Mouse (Mus musculus) kidney, embryonic 14.5 days (tissue): ENCODE data around the gene Clmp. TPM values are rescaled to one million over a fixed set of nuclear protein-coding genes. Genes with fewer than 3 reads are reported as not detected.
A peak's percentile ranks its signal among the peaks of the same experiment; 100 is the strongest.

ENCODE experiments used
- ATAC-seq: fragments of 200-750 bp; cut with Nextera tagmentation; 2 replicates; pipeline ENCODE4 v1.8.0; 2017; ENCODE audit warnings: moderate number of reproducible peaks, mild to moderate bottlenecking, moderate TSS enrichment, moderate library complexity; ENCODE audit not compliant: low FRiP score, low TSS enrichment
- H3K27ac ChIP-seq: fragments of 300-500 bp; sonication (generic); 2 replicates; pipeline ENCODE4 v1.5.1; 2014; ENCODE audit warnings: low read depth, mild to moderate bottlenecking, low read length, moderate library complexity, mixed read lengths
- H3K27me3 ChIP-seq: fragments of 300-500 bp; sonication (generic); 2 replicates; pipeline ENCODE4 v1.6.1; 2014; ENCODE audit warnings: mild to moderate bottlenecking, low read length; ENCODE audit not compliant: control insufficient read depth, insufficient read depth
- H3K36me3 ChIP-seq: fragments of 300-500 bp; sonication (generic); 2 replicates; pipeline ENCODE4 v1.6.1; 2014; ENCODE audit warnings: low read length, mixed read lengths; ENCODE audit not compliant: control insufficient read depth, insufficient read depth
- H3K4me1 ChIP-seq: fragments of 300-500 bp; sonication (generic); 2 replicates; pipeline ENCODE4 v1.6.1; 2014; ENCODE audit warnings: low read length, mixed read lengths; ENCODE audit not compliant: control insufficient read depth, insufficient read depth
- H3K4me2 ChIP-seq: fragments of 300-500 bp; sonication (generic); replicated peaks from 2 replicates; pipeline ENCODE4 v1.6.1; 2014; ENCODE audit warnings: low read depth, mild to moderate bottlenecking, low read length
- H3K4me3 ChIP-seq: fragments of 300-500 bp; sonication (generic); 2 replicates; pipeline ENCODE4 v1.5.1; 2014; ENCODE audit warnings: mild to moderate bottlenecking, low read length
- H3K9ac ChIP-seq: fragments of 300-500 bp; sonication (generic); 2 replicates; pipeline ENCODE4 v1.6.1; 2014; ENCODE audit warnings: low read depth, mild to moderate bottlenecking, low read length, moderate library complexity
- H3K9me3 ChIP-seq: fragments of 300-500 bp; sonication (generic); 2 replicates; pipeline ENCODE4 v1.6.1; 2016; ENCODE audit warnings: low read length; ENCODE audit not compliant: control insufficient read depth
- WGBS: fragments of 180-500 bp; shearing (Covaris S2); extraction: QIAGEN DNeasy Blood & Tissue Kit; methylation state at CpG from one replicate; pipeline ENCODE4 v1.1.7; 2014; 5-methylcytosine and 5-hydroxymethylcytosine counted together
- polyA plus RNA-seq: library from polyadenylated mRNA; unstranded; fragments of >200 nt; fragmentation: Nextera tagmentation; extraction: Ambion mirVana; gene quantifications from 2 replicates; pipeline ENCODE4 v1.2.1, GENCODE M21; 2014

Gene Clmp
- polyA plus RNA-seq, 1 experiment from 2014 or later = 41.5 TPM

DNA sequence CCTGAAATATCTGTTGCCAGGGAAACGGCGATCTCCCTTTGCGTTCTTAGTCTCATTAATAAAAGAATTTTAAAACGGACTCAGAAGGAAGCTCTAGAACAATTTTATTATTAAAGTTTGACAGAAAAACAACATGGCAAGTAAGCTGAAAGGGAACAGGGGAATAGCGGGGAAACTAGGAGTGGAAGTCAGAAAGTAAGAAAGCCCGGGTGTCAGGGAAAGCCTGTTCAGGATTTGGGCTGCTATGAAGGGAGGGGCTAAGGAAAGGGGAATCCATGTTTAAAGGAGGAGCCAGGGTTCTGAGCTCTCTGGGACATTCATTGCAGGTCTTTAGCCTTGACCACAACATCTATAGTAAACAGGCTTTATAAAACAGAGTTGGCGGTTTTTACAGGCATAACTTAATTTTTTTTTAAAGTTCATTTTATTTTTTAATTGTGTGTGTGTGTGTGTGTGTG lies 45.9 kb downstream of the Clmp start:
- Histone ChIP-seq H3K4me3 (peak overlapping the region; percentile 33), H3K27me3 (no peaks in the 10 kb centered on the region), H3K9ac (0 out of 2 replicates have a peak overlapping the region, but pooled peaks have one; percentile 54), H3K4me2 (peak overlapping the region; percentile 53), H3K36me3 (no peaks in the 10 kb centered on the region), H3K4me1 (no peaks in the 10 kb centered on the region; the same call in 1 of the 2 replicates), H3K27ac (peak overlapping the region; percentile 93), H3K9me3 (no peaks in the 10 kb centered on the region)
- WGBS = 6% methylated on average over 7 of the region's 7 CpGs
- ATAC-seq = peak; percentile 58

GRCm38 (mm10) chr9:40732302-40732701 lies 46.5 kb downstream of the Clmp start:
- no peak for ATAC-seq
- Histone ChIP-seq H3K4me2 (no peak overlapping the region), H3K36me3 (no peaks in the 10 kb centered on the region), H3K27ac (peak overlapping the region; percentile 93; the same call in 1 of the 2 replicates), H3K9ac (no peak overlapping the region), H3K9me3 (no peaks in the 10 kb centered on the region), H3K27me3 (no peaks in the 10 kb centered on the region), H3K4me1 (no peaks in the 10 kb centered on the region; the same call in 1 of the 2 replicates), H3K4me3 (no peak overlapping the region)
- 9% methylated on average over 2 of the region's 2 CpGs for WGBS

GRCm38 (mm10) chr9:40737117-40737516 lies 51.4 kb downstream of the Clmp start:
- Histone ChIP-seq H3K4me1 (no peaks in the 10 kb centered on the region), H3K27me3 (no peaks in the 10 kb centered on the region), H3K9me3 (no peaks in the 10 kb centered on the region), H3K27ac (no peak overlapping the region), H3K4me3 (no peak overlapping the region), H3K4me2 (no peak overlapping the region), H3K36me3 (no peaks in the 10 kb centered on the region), H3K9ac (no peak overlapping the region)
- 87% methylated on average over 6 of the region's 6 CpGs for WGBS
- ATAC-seq = no peak

GRCm38 (mm10) chr9:40743525-40744034 lies 57.8 kb downstream of the Clmp start:
- no peak for ATAC-seq
- WGBS = 26% methylated on average over 7 of the region's 7 CpGs
- no peak overlapping the region for H3K4me2 ChIP-seq
- H3K4me1 ChIP-seq = peaks cover 6% of the 10 kb centered on the region; the same call in 1 of the 2 replicates
- no peaks in the 10 kb centered on the region for H3K9me3 ChIP-seq
- no peak overlapping the region for H3K9ac ChIP-seq
- no peaks in the 10 kb centered on the region for H3K36me3 ChIP-seq
- peak overlapping the region; percentile 65; the same call in 1 of the 2 replicates for H3K27ac ChIP-seq
- H3K27me3 ChIP-seq = no peaks in the 10 kb centered on the region
- no peak overlapping the region for H3K4me3 ChIP-seq

DNA sequence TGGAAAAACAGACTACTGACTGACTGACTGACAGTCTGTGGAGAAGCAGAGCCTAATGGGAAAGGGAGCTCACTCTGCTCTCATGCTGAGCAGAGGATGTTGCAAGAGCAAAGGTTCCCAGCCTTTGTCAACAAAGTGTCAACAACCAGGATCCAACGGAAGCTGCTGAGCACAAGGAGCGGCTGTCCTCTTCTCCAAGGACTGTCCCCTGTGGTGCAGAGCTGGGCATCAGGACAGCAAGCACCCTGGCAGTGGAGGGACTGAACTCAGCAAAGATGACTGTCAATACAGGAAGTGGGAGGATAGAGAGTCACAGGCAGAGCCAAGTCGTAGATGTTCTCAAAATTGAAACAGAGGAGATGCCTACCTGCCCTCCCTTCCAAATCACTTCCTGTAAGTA lies 58.5 kb downstream of the Clmp start:
- Histone ChIP-seq H3K4me3 (no peak overlapping the region), H3K9me3 (no peaks in the 10 kb centered on the region), H3K9ac (no peak overlapping the region), H3K27me3 (no peaks in the 10 kb centered on the region), H3K4me1 (peaks cover 6% of the 10 kb centered on the region; the same call in 1 of the 2 replicates), H3K4me2 (no peak overlapping the region), H3K36me3 (no peaks in the 10 kb centered on the region), H3K27ac (0 out of 2 replicates have a peak overlapping the region, but pooled peaks have one; percentile 65)
- no peak for ATAC-seq
- 42% methylated on average over 3 of the region's 3 CpGs for WGBS

DNA sequence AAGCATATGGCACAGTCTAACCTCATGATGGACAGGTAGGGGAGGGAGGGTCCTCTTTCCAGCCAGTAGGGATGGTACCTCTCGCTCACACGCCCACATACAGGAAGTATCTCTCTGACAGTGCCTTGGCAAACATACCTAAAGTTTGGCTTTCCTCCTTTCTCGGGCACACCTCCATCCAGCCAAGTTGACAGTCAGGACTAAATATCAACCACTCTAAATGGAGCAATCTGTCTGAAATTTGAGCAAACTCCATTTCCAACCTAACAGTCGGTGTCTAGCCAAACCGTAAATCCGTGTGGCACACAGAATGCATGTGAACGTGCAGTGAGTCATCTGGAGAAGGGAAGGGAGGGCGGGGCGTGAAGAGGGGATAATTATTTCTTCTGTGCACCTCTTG lies 61.0 kb downstream of the Clmp start:
- no peak overlapping the region for H3K4me2 ChIP-seq
- 42% methylated on average over 9 of the region's 9 CpGs for WGBS
- no peaks in the 10 kb centered on the region for H3K27me3 ChIP-seq
- no peak overlapping the region for H3K27ac ChIP-seq
- H3K4me3 ChIP-seq = no peak overlapping the region
- peaks cover 6% of the 10 kb centered on the region; the same call in 1 of the 2 replicates for H3K4me1 ChIP-seq
- no peaks in the 10 kb centered on the region for H3K36me3 ChIP-seq
- H3K9me3 ChIP-seq = no peaks in the 10 kb centered on the region
- ATAC-seq = no peak
- no peak overlapping the region for H3K9ac ChIP-seq

DNA sequence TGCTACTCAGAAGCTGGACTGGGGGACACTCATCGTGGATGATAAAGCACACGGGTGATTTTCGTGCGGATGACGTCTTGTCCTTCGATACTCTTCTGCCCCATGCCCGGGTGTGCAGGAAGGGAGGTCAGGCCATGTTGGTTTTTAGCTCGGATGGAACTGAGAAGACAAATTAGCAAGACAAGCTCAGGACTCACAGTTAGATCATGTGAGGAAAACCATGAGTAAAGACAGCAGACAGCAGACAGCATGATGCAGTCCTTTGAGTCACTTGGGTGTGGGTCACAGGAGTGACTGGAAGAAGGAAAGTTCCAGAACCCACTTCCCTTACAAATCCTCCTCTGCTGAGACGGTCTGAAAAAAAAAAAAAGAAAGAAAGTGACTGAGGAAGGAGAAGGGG lies 61.5 kb downstream of the Clmp start:
- Histone ChIP-seq H3K27ac (no peak overlapping the region), H3K9me3 (no peaks in the 10 kb centered on the region), H3K9ac (no peak overlapping the region), H3K4me3 (no peak overlapping the region), H3K4me2 (no peak overlapping the region), H3K36me3 (no peaks in the 10 kb centered on the region), H3K4me1 (peaks cover 6% of the 10 kb centered on the region; the same call in 1 of the 2 replicates), H3K27me3 (no peaks in the 10 kb centered on the region)
- ATAC-seq = no peak
- WGBS = 47% methylated on average over 9 of the region's 9 CpGs

DNA sequence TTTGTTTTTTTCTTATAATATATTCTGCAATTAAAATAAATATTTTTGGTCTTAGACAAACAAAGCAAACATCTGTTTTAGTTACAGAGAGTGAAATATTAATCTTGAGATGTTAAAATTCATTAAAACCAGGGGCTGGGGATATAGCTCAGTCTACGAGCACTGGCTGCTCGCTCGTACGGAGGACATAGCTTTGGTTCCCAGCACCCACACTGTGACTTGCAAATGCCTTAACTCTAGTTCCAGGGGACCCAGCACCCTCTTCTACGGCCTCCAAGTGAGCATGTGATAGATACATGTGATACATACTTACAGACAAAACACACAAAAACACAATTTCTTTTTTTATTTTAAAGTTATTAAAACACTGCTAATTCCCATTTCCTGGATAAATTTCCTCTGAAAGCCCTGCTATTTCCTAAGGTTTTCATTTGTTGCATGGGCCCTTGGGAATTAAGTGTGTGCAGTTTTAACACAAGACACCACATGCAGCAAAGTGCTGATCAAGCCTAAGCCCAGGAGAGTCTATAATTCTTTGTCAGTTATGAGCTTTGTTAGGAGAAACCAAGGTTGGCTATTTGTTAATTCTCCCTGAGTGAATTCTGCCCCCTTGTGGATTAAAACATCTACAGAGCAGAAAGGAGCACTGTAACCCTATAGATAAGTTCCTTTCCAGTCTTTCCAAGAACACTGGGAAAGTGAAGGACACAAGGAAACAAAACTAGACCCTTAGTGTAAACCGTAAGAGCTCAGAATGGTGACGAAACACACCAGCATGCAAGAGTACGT lies 64.3 kb downstream of the Clmp start:
- ATAC-seq = 0 out of 2 replicates have a peak, but pooled peaks have one; percentile 44
- H3K4me2 ChIP-seq = no peak overlapping the region
- no peaks in the 10 kb centered on the region for H3K27me3 ChIP-seq
- no peak overlapping the region for H3K27ac ChIP-seq
- H3K4me1 ChIP-seq = 0 out of 2 replicates have a peak, but pooled peaks cover 3% of the 10 kb centered on the region
- H3K36me3 ChIP-seq = no peaks in the 10 kb centered on the region
- WGBS = 75% methylated on average over 8 of the region's 8 CpGs
- no peaks in the 10 kb centered on the region for H3K9me3 ChIP-seq
- no peak overlapping the region for H3K4me3 ChIP-seq
- no peak overlapping the region for H3K9ac ChIP-seq

DNA sequence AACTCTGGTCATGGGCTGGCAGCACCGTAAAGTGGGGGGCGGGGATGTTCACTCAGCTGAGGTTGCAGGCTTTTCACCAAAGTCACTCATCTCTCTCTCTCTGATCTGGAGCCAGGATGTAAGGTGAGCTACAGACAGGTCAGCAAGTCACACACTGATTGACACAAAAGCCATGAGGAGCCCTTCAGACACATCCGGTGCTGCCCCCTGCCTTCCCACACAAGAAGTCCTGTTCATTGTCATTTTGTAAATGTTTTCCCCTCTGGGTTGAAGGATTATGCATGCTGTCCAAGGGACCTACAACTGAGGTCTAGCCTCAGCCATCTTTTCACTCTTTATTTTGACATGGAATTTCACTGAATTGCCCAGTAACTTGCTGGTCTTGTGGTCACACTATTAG lies 66.0 kb downstream of the Clmp start:
- Histone ChIP-seq H3K27ac (no peak overlapping the region), H3K9ac (no peak overlapping the region), H3K4me3 (no peak overlapping the region), H3K9me3 (no peaks in the 10 kb centered on the region), H3K4me1 (peaks cover 6% of the 10 kb centered on the region; the same call in 1 of the 2 replicates), H3K36me3 (no peaks in the 10 kb centered on the region), H3K4me2 (no peak overlapping the region), H3K27me3 (no peaks in the 10 kb centered on the region)
- ATAC-seq = peak; percentile 34; the same call in 1 of the 2 replicates
- WGBS = 21% methylated on average over 3 of the region's 3 CpGs
